Mouse (Mus musculus) intestine, postnatal 0 days (tissue): Measurements from ENCODE around the gene Stau1. TPM values are rescaled to one million over a fixed set of nuclear protein-coding genes. Genes with fewer than 3 reads are reported as not detected.

Experiments used
- ATAC-seq: fragments of 200-750 bp; cut with Nextera tagmentation; 2 replicates; pipeline ENCODE4 v1.8.0; 2017; ENCODE audit warnings: mild to moderate bottlenecking, moderate TSS enrichment, moderate library complexity
- H3K27ac ChIP-seq: fragments of 300-500 bp; sonication (generic); 2 replicates; pipeline ENCODE4 v1.5.1; 2014; ENCODE audit warnings: mild to moderate bottlenecking, low read depth, low read length, moderate library complexity
- H3K27me3 ChIP-seq: fragments of 300-500 bp; sonication (generic); replicated peaks from 2 replicates; pipeline ENCODE4 v1.6.1; 2014; ENCODE audit warnings: low read length, mixed read lengths; ENCODE audit not compliant: control insufficient read depth, insufficient read depth
- H3K36me3 ChIP-seq: fragments of 300-500 bp; sonication (generic); 2 replicates; pipeline ENCODE4 v1.6.1; 2014; ENCODE audit warnings: mild to moderate bottlenecking, moderate library complexity; ENCODE audit not compliant: control insufficient read depth, insufficient read depth
- H3K4me1 ChIP-seq: fragments of 300-500 bp; sonication (generic); replicated peaks from 2 replicates; pipeline ENCODE4 v1.6.1; 2014; ENCODE audit warnings: antibody characterized with exemption, low read length, mixed read lengths; ENCODE audit not compliant: control insufficient read depth, insufficient read depth
- H3K4me2 ChIP-seq: fragments of 300-500 bp; sonication (generic); replicated peaks from 2 replicates; pipeline ENCODE4 v1.6.1; 2014; ENCODE audit warnings: low read depth, mild to moderate bottlenecking, moderate library complexity
- H3K4me3 ChIP-seq: fragments of 300-500 bp; sonication (generic); 2 replicates; pipeline ENCODE4 v1.5.1; 2014; ENCODE audit warnings: low read depth, low read length
- H3K9ac ChIP-seq: fragments of 300-500 bp; sonication (generic); 2 replicates; pipeline ENCODE4 v1.6.1; 2014; ENCODE audit warnings: mild to moderate bottlenecking, low read depth, low read length
- H3K9me3 ChIP-seq: fragments of 300-500 bp; sonication (generic); 2 replicates; pipeline ENCODE4 v1.6.1; 2016; ENCODE audit warnings: mixed run types; ENCODE audit not compliant: control insufficient read depth
- CTCF ChIP-seq: sonication (generic); IDR thresholded peaks from 2 replicates; pipeline ENCODE4 v1.5.1; 2016; ENCODE audit warnings: low read depth, mild to moderate bottlenecking, control low read depth, antibody characterized with exemption, moderate library complexity
- WGBS: fragments of 180-500 bp; shearing (Covaris S2); extraction: QIAGEN DNeasy Blood & Tissue Kit; methylation state at CpG from one replicate; pipeline ENCODE4 v1.1.7; 2014; 5-methylcytosine and 5-hydroxymethylcytosine counted together
- polyA plus RNA-seq: library from polyadenylated mRNA; unstranded; fragments of >200 nt; fragmentation: Nextera tagmentation; extraction: Ambion mirVana; gene quantifications from 2 replicates; pipeline ENCODE4 v1.2.1, GENCODE M21; 2015

Stau1 gene
- polyA plus RNA-seq, 1 experiment from 2014 or later: 30.0 TPM

DNA sequence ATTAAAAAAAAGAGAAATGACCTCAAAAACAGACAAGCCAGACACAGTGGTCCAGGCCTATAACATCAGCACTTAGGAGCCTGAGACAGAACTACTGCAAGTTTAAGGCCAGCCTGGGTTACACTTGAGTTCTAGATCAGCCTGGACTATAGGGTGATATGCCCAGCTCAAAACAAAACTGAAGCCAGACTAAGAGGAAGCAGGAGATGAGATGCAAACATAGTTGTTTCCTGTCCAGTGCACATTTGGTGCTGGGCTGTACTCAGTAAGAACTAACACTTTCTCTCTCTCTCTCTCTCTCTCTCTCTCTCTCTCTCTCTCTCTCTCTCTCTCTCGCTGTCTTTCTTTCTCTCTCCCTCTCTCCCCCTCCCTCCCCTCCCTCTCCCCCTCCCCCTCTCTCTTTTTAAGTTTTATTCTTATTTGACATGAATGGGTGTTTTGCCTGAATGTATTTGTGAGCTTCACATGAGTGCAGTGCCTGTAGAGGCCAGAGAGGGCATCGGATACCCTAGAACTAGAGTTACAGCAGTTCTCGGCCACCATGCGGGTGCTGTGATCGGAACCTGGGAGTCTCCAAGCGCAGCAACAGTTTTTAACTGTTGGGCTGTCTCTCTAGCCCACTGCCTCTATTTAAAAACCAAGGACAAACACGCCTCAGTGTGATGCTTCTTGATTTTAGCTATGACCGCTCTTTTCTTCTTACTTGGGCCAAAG is 95.2 kb downstream of the Stau1 start:
- Histone ChIP-seq H3K4me1 (no peaks in the 10 kb centered on the region), H3K4me2 (no peak overlapping the region), H3K36me3 (peaks cover under 1% of the 10 kb centered on the region), H3K9ac (no peak overlapping the region), H3K27ac (no peak overlapping the region), H3K9me3 (no peaks in the 10 kb centered on the region), H3K27me3 (no peaks in the 10 kb centered on the region), H3K4me3 (no peak overlapping the region)
- ATAC-seq: no peak
- WGBS: 89% methylated on average over 8 of the region's 8 CpGs
- no peak for TF ChIP-seq CTCF

DNA sequence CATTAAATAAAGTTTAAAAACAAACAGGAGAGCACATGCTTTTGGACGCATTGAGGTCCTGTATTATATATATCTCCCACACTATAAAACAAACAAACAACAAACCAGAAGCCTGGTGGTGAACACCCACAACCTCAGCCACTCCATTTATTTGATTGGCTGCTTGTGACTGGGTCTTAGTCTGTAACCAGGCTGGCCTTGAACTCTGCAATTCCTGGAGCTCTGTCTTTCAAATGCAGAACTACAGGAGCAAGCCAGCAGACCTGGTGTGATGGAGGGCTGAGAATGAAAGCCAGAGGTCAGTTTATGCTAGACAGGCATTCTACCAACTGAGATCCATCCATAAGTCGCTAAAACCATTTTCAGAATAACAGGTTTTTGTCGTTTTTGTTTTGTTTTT is 96.4 kb downstream of the Stau1 start:
- Histone ChIP-seq H3K4me3 (no peak overlapping the region), H3K9me3 (no peaks in the 10 kb centered on the region), H3K4me2 (no peak overlapping the region), H3K27ac (no peak overlapping the region), H3K4me1 (no peaks in the 10 kb centered on the region), H3K9ac (no peak overlapping the region), H3K27me3 (no peaks in the 10 kb centered on the region), H3K36me3 (peaks cover 8% of the 10 kb centered on the region)
- WGBS: 68% methylated on average over 3 of the region's 3 CpGs
- ATAC-seq: no peak
- TF ChIP-seq CTCF: no peak

GRCm38 (mm10) chr2:166899161-166899560 is 96.9 kb downstream of the Stau1 start:
- WGBS: 87% methylated on average over 2 of the region's 2 CpGs
- 0 out of 2 replicates have a peak, but pooled peaks have one; percentile 25 for ATAC-seq

More at GRCm38 (mm10) chr2:166899161-166899560, 96.9 kb downstream of the Stau1 start:
- no peaks in the 10 kb centered on the region for H3K4me1 ChIP-seq
- no peaks in the 10 kb centered on the region for H3K9me3 ChIP-seq
- H3K9ac ChIP-seq: no peak overlapping the region
- no peak overlapping the region for H3K4me2 ChIP-seq
- H3K27ac ChIP-seq: no peak overlapping the region
- no peaks in the 10 kb centered on the region for H3K27me3 ChIP-seq
- H3K36me3 ChIP-seq: peaks cover 14% of the 10 kb centered on the region
- no peak for TF ChIP-seq CTCF
- no peak overlapping the region for H3K4me3 ChIP-seq

Other genes with a start within 250 kb of the Stau1 start
- gene Trp53rkb, start 203.8 kb downstream of the Stau1 start, polyA plus RNA-seq: 3.7 and 5.1 TPM in 2 replicates
- 6.1 and 6.5 TPM in 2 replicates for gene Arfgef2, start 190.7 kb downstream of the Stau1 start, polyA plus RNA-seq
- gene Cse1l, start 90.3 kb downstream of the Stau1 start, polyA plus RNA-seq: 20.8 and 22.1 TPM in 2 replicates
- 15.8 and 16.3 TPM in 2 replicates for gene Ddx27, start 18.9 kb upstream of the Stau1 start, polyA plus RNA-seq
- gene Znfx1, start 66.7 kb upstream of the Stau1 start, polyA plus RNA-seq: 13.1 and 15.2 TPM in 2 replicates
- gene Kcnb1, start 193.9 kb upstream of the Stau1 start, polyA plus RNA-seq: 1.1 and 1.6 TPM in 2 replicates
- 8.9 and 9.5 TPM in 2 replicates for gene Ptgis, start 244.3 kb upstream of the Stau1 start, polyA plus RNA-seq